Mouse (Mus musculus): Measurements from ENCODE around the gene Tmem198b. TPM values are rescaled to one million over a fixed set of nuclear protein-coding genes. Genes with fewer than 3 reads are reported as not detected.

The Tmem198b gene
- total and polyA plus RNA-seq, 3 experiments: 4.7 to 11.2 (median 5.4) TPM

DNA sequence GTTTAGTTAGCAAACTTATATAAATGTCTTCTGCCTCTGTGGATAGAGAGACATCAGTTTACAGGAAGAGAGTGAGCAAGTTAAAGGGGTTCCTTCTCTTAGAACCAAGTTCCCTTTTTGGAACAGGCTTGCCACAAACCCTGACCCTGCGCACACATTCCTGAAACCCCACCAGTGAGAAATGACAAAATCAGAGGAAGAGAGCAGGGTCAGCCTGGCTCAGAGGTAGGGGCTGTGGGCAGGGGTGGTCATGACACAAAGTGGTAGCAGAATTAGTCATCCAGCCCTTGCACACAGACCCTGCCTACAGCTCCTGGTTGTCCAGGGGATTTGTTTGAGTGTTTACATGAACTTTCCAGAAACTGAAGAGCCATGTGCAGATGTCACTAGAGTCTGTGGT lies 24.0 kb downstream of the Tmem198b start:
- 83% methylated on average over 1 of the region's 1 CpGs for WGBS
- Histone ChIP-seq H3K36me3 (ENCODE audit: control insufficient read depth, insufficient read depth, low read length) (peaks cover 5% of the 10 kb centered on the region), H3K79me2 (replicated peaks; ENCODE audit: control insufficient read depth, insufficient read depth, low read length) (no peaks in the 10 kb centered on the region), H3K4me3 (no peak overlapping the region), H3K27ac (peak overlapping the region; percentile 88), H3K4me1 (ENCODE audit: control insufficient read depth, insufficient read depth, low read length) (peaks cover 8% of the 10 kb centered on the region), H3K9ac (ENCODE audit: low read depth, low read length) (no peak overlapping the region), H3K27me3 (ENCODE audit: control insufficient read depth, insufficient read depth, low read length) (no peaks in the 10 kb centered on the region)
- DNase-seq: no peak
- intact Hi-C loops (cut with DNase I): loop anchor here (2.0 kb wide), 1 partner anchor 23 kb away; no protein-coding TSS in a partner anchor
- TF ChIP-seq POLR2A (IDR thresholded peaks at IDR 0.05; ENCODE audit: insufficient read depth, low read depth, low read length) (no peak), CTCF (IDR thresholded peaks at IDR 0.05) (no peak), EP300 (IDR thresholded peaks at IDR 0.05; ENCODE audit: insufficient read depth, low read depth, low read length) (no peak)

DNA sequence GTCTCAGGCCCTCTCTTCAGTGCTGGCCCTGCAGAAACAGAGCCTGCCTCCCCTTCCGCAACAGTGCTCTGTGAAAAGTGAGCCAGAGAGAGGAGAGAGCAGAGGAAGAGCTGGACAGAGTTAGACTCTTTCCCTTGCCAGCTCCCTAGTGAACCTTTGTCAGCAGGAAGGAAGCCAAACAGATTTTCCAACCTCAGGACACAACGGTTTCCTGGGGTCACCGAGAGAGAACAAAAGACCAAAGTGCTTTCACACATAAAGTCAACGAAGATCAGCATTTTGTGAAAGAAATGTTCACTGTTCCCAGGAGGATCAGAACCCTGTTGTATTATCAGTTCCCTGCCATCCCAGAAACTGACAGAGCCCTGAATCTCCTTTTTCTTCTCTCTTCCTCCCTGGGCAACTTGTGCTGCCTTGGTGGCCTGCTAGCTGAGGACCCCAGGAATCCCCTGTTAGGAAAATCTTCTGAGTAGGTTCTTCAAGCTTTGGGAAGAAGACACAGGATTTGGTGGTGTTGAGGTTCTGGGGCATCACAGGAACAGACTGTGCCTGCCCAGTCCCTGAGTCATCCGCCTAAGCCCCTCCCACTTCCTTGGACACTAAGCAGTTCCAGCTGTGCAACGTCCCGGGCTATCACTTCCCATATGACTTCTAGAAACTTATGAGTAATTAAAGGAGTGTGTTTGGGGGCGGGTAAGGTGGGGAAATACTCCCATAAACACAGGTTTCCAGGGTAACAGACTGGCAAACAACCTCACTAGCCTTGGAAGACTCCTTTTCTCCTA lies 25.0 kb downstream of the Tmem198b start:
- intact Hi-C loops (cut with DNase I): loop anchor here (2.0 kb wide), 1 partner anchor 30 kb away; no protein-coding TSS in a partner anchor

DNA sequence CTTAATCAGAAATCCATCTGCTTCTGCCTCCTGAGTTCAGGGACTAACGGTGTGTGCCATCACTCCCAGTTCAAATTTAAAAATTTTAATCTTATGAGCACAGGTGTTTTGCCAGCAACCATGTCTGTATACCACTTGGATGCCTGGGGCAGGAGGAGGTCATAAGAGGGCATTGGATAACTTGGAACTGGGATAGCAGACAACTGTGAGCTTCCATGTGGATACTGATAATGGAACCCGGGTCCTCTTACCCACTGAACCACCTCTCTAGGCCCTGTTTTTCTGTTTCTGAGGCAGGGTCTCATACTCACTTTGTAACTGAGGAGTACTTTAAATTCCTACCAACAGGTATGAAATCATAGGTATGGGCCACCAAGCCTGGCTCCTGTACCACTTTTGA lies 25.7 kb downstream of the Tmem198b start:
- no peak for DNase-seq
- no peak overlapping the region for H3K9ac ChIP-seq (ENCODE audit: low read depth, low read length)
- intact Hi-C loops (cut with DNase I): loop anchor here (2.0 kb wide), 1 partner anchor 30 kb away; no protein-coding TSS in a partner anchor

More for the DNA sequence above, 25.0 kb downstream of the Tmem198b start:
- Histone ChIP-seq H3K27me3 (ENCODE audit: control insufficient read depth, insufficient read depth, low read length) (no peaks in the 10 kb centered on the region), H3K4me3 (peak overlapping the region; percentile 17; the same call in 1 of the 2 replicates), H3K4me1 (ENCODE audit: control insufficient read depth, insufficient read depth, low read length) (peaks cover 8% of the 10 kb centered on the region), H3K79me2 (replicated peaks; ENCODE audit: control insufficient read depth, insufficient read depth, low read length) (no peaks in the 10 kb centered on the region), H3K27ac (peak overlapping the region; percentile 88), H3K9ac (ENCODE audit: low read depth, low read length) (no peak overlapping the region; the same call in 1 of the 2 replicates), H3K36me3 (ENCODE audit: control insufficient read depth, insufficient read depth, low read length) (peaks cover 5% of the 10 kb centered on the region)
- TF ChIP-seq EP300 (IDR thresholded peaks at IDR 0.05; ENCODE audit: insufficient read depth, low read depth, low read length): peak; percentile 85
- no peak for TF ChIP-seq CTCF (IDR thresholded peaks at IDR 0.05)
- TF ChIP-seq POLR2A (IDR thresholded peaks at IDR 0.05; ENCODE audit: insufficient read depth, low read depth, low read length): peak; percentile 72
- 15% methylated on average over 8 of the region's 8 CpGs for WGBS
- DNase-seq: peak; percentile 84 to 91

DNA sequence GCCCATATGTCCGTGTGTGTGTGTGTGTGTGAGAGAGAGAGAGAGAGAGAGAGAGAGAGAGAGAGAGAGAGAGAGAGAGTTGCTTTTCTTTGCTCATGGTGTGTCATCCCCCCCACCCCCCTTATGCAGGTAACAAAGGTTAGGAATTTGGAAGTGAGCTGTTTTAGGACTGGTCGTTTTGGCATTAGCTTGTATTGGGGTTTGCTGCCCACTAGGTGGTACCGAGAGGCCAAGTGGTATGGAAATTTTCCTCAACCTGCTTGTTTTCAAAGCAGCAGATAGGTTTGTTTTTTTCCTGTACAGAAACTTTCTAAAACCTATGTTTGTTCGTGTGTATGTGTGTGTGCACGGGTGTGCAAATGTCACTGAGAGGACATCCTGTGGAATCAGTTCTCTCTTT lies 30.5 kb downstream of the Tmem198b start:
- H3K79me2 ChIP-seq (replicated peaks; ENCODE audit: control insufficient read depth, insufficient read depth, low read length): no peaks in the 10 kb centered on the region
- H3K36me3 ChIP-seq (ENCODE audit: control insufficient read depth, insufficient read depth, low read length): peaks cover 5% of the 10 kb centered on the region
- peak; percentile 24; the same call in 1 of the 2 replicates for TF ChIP-seq CTCF (IDR thresholded peaks at IDR 0.05)
- no peak for TF ChIP-seq EP300 (IDR thresholded peaks at IDR 0.05; ENCODE audit: insufficient read depth, low read depth, low read length)
- no peak overlapping the region for H3K27ac ChIP-seq
- WGBS: 20% methylated on average over 5 of the region's 5 CpGs
- peaks cover 4% of the 10 kb centered on the region for H3K4me1 ChIP-seq (ENCODE audit: control insufficient read depth, insufficient read depth, low read length)
- no peak overlapping the region for H3K9ac ChIP-seq (ENCODE audit: low read depth, low read length)
- no peak for DNase-seq
- intact Hi-C loops (cut with DNase I): loop anchor here (5.0 kb wide), 1 partner anchor 34 kb away; no protein-coding TSS in a partner anchor
- no peaks in the 10 kb centered on the region for H3K27me3 ChIP-seq (ENCODE audit: control insufficient read depth, insufficient read depth, low read length)
- no peak overlapping the region for H3K4me3 ChIP-seq

More for the DNA sequence above, 25.7 kb downstream of the Tmem198b start:
- no peak overlapping the region for H3K4me3 ChIP-seq
- H3K4me1 ChIP-seq (ENCODE audit: control insufficient read depth, insufficient read depth, low read length): peaks cover 8% of the 10 kb centered on the region
- no peaks in the 10 kb centered on the region for H3K27me3 ChIP-seq (ENCODE audit: control insufficient read depth, insufficient read depth, low read length)
- WGBS: 61% methylated on average over 2 of the region's 2 CpGs
- no peaks in the 10 kb centered on the region for H3K79me2 ChIP-seq (replicated peaks; ENCODE audit: control insufficient read depth, insufficient read depth, low read length)
- TF ChIP-seq EP300 (IDR thresholded peaks at IDR 0.05; ENCODE audit: insufficient read depth, low read depth, low read length) (no peak), POLR2A (IDR thresholded peaks at IDR 0.05; ENCODE audit: insufficient read depth, low read depth, low read length) (no peak), CTCF (IDR thresholded peaks at IDR 0.05) (no peak)
- peaks cover 5% of the 10 kb centered on the region for H3K36me3 ChIP-seq (ENCODE audit: control insufficient read depth, insufficient read depth, low read length)
- H3K27ac ChIP-seq: peak overlapping the region; percentile 88

DNA sequence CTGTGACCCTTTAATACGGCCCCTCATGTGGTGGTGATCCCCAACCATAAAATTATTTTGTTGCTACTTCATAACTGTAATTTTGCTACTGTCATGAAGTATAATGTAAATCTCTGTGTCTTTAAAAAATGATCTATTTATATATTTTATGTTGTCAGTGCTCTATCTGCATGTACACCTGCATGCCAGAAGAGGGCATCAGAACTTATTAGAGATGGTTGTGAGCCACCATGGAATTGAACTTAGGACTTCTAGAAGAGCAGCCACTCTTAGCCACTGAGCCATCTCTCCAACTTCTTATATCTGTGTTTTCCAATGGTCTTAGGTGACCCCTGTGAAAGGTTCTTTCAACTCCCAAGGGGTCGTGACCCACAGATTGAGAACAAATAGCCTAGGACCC lies 31.3 kb downstream of the Tmem198b start:
- WGBS: 75% methylated on average over 2 of the region's 2 CpGs
- H3K4me3 ChIP-seq: no peak overlapping the region
- no peak for DNase-seq
- no peak overlapping the region for H3K9ac ChIP-seq (ENCODE audit: low read depth, low read length)
- no peaks in the 10 kb centered on the region for H3K36me3 ChIP-seq (ENCODE audit: control insufficient read depth, insufficient read depth, low read length)
- H3K4me1 ChIP-seq (ENCODE audit: control insufficient read depth, insufficient read depth, low read length): no peaks in the 10 kb centered on the region
- intact Hi-C loops (cut with DNase I): loop anchor here (5.0 kb wide), 1 partner anchor 34 kb away; no protein-coding TSS in a partner anchor
- H3K27ac ChIP-seq: no peak overlapping the region
- TF ChIP-seq CTCF (IDR thresholded peaks at IDR 0.05): peak; percentile 72
- TF ChIP-seq POLR2A (IDR thresholded peaks at IDR 0.05; ENCODE audit: insufficient read depth, low read depth, low read length): no peak
- no peak for TF ChIP-seq EP300 (IDR thresholded peaks at IDR 0.05; ENCODE audit: insufficient read depth, low read depth, low read length)
- H3K27me3 ChIP-seq (ENCODE audit: control insufficient read depth, insufficient read depth, low read length): no peaks in the 10 kb centered on the region
- H3K79me2 ChIP-seq (replicated peaks; ENCODE audit: control insufficient read depth, insufficient read depth, low read length): no peaks in the 10 kb centered on the region

Other genes starting within 250 kb of the Tmem198b start
- gene Pa2g4, start 238.4 kb downstream of the Tmem198b start, total RNA-seq (2021): 10 to 100 TPM; 39.4 to 44.2 TPM
- 19.5 and 35.6 TPM in 2 replicates for gene Pa2g4, start 238.4 kb downstream of the Tmem198b start, polyA plus RNA-seq (2012; rRNA removed)
- 1 to 10 TPM; 6.3 to 8.2 TPM for gene Erbb3, start 214.7 kb downstream of the Tmem198b start, total RNA-seq (2021)
- gene Erbb3, start 214.7 kb downstream of the Tmem198b start, polyA plus RNA-seq (2012; rRNA removed): 5.5 and 7.7 TPM in 2 replicates
- gene Rps26, start 177.6 kb downstream of the Tmem198b start, total RNA-seq (2021): 100 to 1,000 TPM; 229 to 279 TPM
- gene Rps26, start 177.6 kb downstream of the Tmem198b start, polyA plus RNA-seq (2012; rRNA removed): 315 and 337 TPM in 2 replicates
- 1 to 10 TPM in 1 of 2 experiments, under 1 TPM in 1; 0.97 to 1.8 TPM for gene Ikzf4, start 158.4 kb downstream of the Tmem198b start, total RNA-seq (2021)
- 0.88 TPM in 2 replicates for gene Ikzf4, start 158.4 kb downstream of the Tmem198b start, polyA plus RNA-seq (2012; rRNA removed)
- 10 to 100 TPM; 25.6 to 26.6 TPM for gene Suox, start 130.3 kb downstream of the Tmem198b start, total RNA-seq (2021)
- 21.8 and 37.9 TPM in 2 replicates for gene Suox, start 130.3 kb downstream of the Tmem198b start, polyA plus RNA-seq (2012; rRNA removed)
- 10 to 100 TPM; 72.8 to 80.0 TPM for gene Rab5b, start 108.1 kb downstream of the Tmem198b start, total RNA-seq (2021)
- 68.9 and 111 TPM in 2 replicates for gene Rab5b, start 108.1 kb downstream of the Tmem198b start, polyA plus RNA-seq (2012; rRNA removed)
- under 1 TPM; 0.43 to 0.50 TPM for gene Pmel, start 100.2 kb downstream of the Tmem198b start, total RNA-seq (2021)
- gene Pmel, start 100.2 kb downstream of the Tmem198b start, polyA plus RNA-seq (2012; rRNA removed): 0.59 and 0.66 TPM in 2 replicates
- 10 to 100 TPM in 1 of 2 experiments, 1 to 10 TPM in 1; 8.5 to 10.9 TPM for gene Cdk2, start 99.3 kb downstream of the Tmem198b start, total RNA-seq (2021)
- 10.0 and 17.5 TPM in 2 replicates for gene Cdk2, start 99.3 kb downstream of the Tmem198b start, polyA plus RNA-seq (2012; rRNA removed)
- gene Dgka, start 59.5 kb downstream of the Tmem198b start, total RNA-seq (2021): 10 to 100 TPM; 11.2 to 12.6 TPM
- 17.5 and 20.3 TPM in 2 replicates for gene Dgka, start 59.5 kb downstream of the Tmem198b start, polyA plus RNA-seq (2012; rRNA removed)
- gene Pym1, start 56.5 kb downstream of the Tmem198b start, total RNA-seq (2021): 1 to 10 TPM; 8.6 to 9.4 TPM
- gene Pym1, start 56.5 kb downstream of the Tmem198b start, polyA plus RNA-seq (2012; rRNA removed): 7.9 and 10.8 TPM in 2 replicates
- gene Mmp19, start 13.5 kb downstream of the Tmem198b start, total RNA-seq (2021): 1 to 10 TPM; 2.8 to 4.4 TPM
- gene Mmp19, start 13.5 kb downstream of the Tmem198b start, polyA plus RNA-seq (2012; rRNA removed): 3.1 and 4.4 TPM in 2 replicates
- 10 to 100 TPM; 34.1 to 36.4 TPM for gene Dnajc14, start 308 bp downstream of the Tmem198b start, total RNA-seq (2021)
- 8.4 and 11.3 TPM in 2 replicates for gene Dnajc14, start 308 bp downstream of the Tmem198b start, polyA plus RNA-seq (2012; rRNA removed)
- 10 to 100 TPM; 37.2 to 43.4 TPM for gene Sarnp, start 13.0 kb upstream of the Tmem198b start, total RNA-seq (2021)
- 14.3 and 25.5 TPM in 2 replicates for gene Sarnp, start 13.0 kb upstream of the Tmem198b start, polyA plus RNA-seq (2012; rRNA removed)
- gene Ormdl2, start 17.3 kb upstream of the Tmem198b start, total RNA-seq (2021): 1 to 10 TPM; 7.8 to 8.1 TPM
- gene Ormdl2, start 17.3 kb upstream of the Tmem198b start, polyA plus RNA-seq (2012; rRNA removed): 15.3 and 23.3 TPM in 2 replicates
- gene Gdf11, start 87.3 kb upstream of the Tmem198b start, total RNA-seq (2021): 1 to 10 TPM; 2.0 to 2.5 TPM
- gene Gdf11, start 87.3 kb upstream of the Tmem198b start, polyA plus RNA-seq (2012; rRNA removed): 0.78 and 1.1 TPM in 2 replicates
- gene Cd63, start 96.6 kb upstream of the Tmem198b start, total RNA-seq (2021): 100 to 1,000 TPM; 132 to 156 TPM
- gene Cd63, start 96.6 kb upstream of the Tmem198b start, polyA plus RNA-seq (2012; rRNA removed): 83.2 and 101 TPM in 2 replicates
- 1 to 10 TPM; 5.2 to 5.9 TPM for gene Rdh5, start 118.5 kb upstream of the Tmem198b start, total RNA-seq (2021)
- gene Rdh5, start 118.5 kb upstream of the Tmem198b start, polyA plus RNA-seq (2012; rRNA removed): 19.4 and 24.9 TPM in 2 replicates
- gene Bloc1s1, start 119.7 kb upstream of the Tmem198b start, total RNA-seq (2021): 100 to 1,000 TPM; 181 to 201 TPM
- gene Bloc1s1, start 119.7 kb upstream of the Tmem198b start, polyA plus RNA-seq (2012; rRNA removed): 229 and 234 TPM in 2 replicates
- 100 to 1,000 TPM; 140 to 155 TPM for gene Itga7, start 129.4 kb upstream of the Tmem198b start, total RNA-seq (2021)
- 151 and 206 TPM in 2 replicates for gene Itga7, start 129.4 kb upstream of the Tmem198b start, polyA plus RNA-seq (2012; rRNA removed)
- not detected for gene Mettl7b, start 156.6 kb upstream of the Tmem198b start, total RNA-seq (2021)
- gene Mettl7b, start 156.6 kb upstream of the Tmem198b start, polyA plus RNA-seq (2012; rRNA removed): 0.18 and 0.53 TPM in 2 replicates
- not detected for gene Olfr9, start 185.1 kb upstream of the Tmem198b start, total RNA-seq (2021)
- not detected in 2 replicates for gene Olfr9, start 185.1 kb upstream of the Tmem198b start, polyA plus RNA-seq (2012; rRNA removed)
- not detected for gene Olfr763, start 206.4 kb upstream of the Tmem198b start, total RNA-seq (2021)
- not detected in 2 replicates for gene Olfr763, start 206.4 kb upstream of the Tmem198b start, polyA plus RNA-seq (2012; rRNA removed)
- gene Olfr764-ps1, start 235.5 kb upstream of the Tmem198b start, total RNA-seq (2021): not detected
- not detected in 2 replicates for gene Olfr764-ps1, start 235.5 kb upstream of the Tmem198b start, polyA plus RNA-seq (2012; rRNA removed)
- gene Olfr765, start 245.6 kb upstream of the Tmem198b start, total RNA-seq (2021): not detected
- gene Olfr765, start 245.6 kb upstream of the Tmem198b start, polyA plus RNA-seq (2012; rRNA removed): not detected in 2 replicates